Mouse (Mus musculus) ES-E14 (cell line): Measurements from ENCODE around the gene Syt3.

Experiments
- CHD2 ChIP-seq: IDR thresholded peaks from 2 replicates; pipeline ENCODE4 v1.6.1; 2014; ENCODE audit warnings: mild to moderate bottlenecking, low read depth, low read length, inconsistent platforms
- HCFC1 ChIP-seq: IDR thresholded peaks from 2 replicates; pipeline ENCODE4 v1.6.1; 2012; ENCODE audit warnings: low read length, inconsistent platforms, borderline replicate concordance; ENCODE audit not compliant: insufficient read depth
- MAFK ChIP-seq: IDR thresholded peaks from 2 replicates; pipeline ENCODE4 v1.6.1; 2014; ENCODE audit warnings: mild to moderate bottlenecking, low read depth, low read length, inconsistent platforms; ENCODE audit not compliant: insufficient read depth

- TF ChIP-seq CHD2 (no peak), HCFC1 (no peak), MAFK (no peak)
Measured at GRCm38 (mm10) chr7:44343459-44344015, 40.4 kb upstream of the Syt3 start.
